Mouse (Mus musculus) gastrocnemius, adult 8-10 months (tissue): ENCODE measurements around the gene Gpc6. TPM values are rescaled to one million over a fixed set of nuclear protein-coding genes. Genes with fewer than 3 reads are reported as not detected.

Experiments
- DNase-seq, 2 experiments: peaks; one replicate each; pipeline ENCODE4 v3.0.0; 2022; ENCODE audit warnings: low spot score in 2 of 2
- microRNA-seq: library from miRNA; unstranded; fragments of <30 nt; microRNA quantifications from one replicate; pipeline ENCODE4 v1.2.0, GENCODE M21; 2022
- total RNA-seq, 4 experiments: library from RNA; stranded (reverse); gene quantifications; 2 replicates each; pipeline ENCODE4 v1.2.4; 2022

The Gpc6 gene
- total RNA-seq, 4 experiments from 2014 or later: 1.1 to 3.0 (median 1.2) TPM

DNA sequence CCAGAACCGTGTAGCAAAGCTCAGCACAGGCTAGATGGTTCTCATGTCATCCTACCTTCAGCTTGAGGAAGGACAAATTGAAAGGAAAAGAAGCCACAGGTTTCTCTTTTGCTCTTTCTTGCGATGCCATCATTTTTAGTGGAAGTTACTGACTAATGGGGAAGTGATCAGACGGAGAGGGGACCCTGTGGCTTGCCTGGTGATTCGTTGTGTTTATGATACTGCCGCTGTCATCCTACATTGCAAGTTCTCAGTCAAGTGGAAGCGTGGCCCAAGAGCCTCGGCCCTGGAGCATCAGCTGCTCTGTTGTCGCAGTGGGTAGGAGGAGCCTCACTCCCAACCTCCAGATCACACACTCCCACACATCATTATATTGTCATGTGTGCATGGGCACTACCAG is 1065.1 kb downstream of the Gpc6 start:
- no peak for DNase-seq

DNA sequence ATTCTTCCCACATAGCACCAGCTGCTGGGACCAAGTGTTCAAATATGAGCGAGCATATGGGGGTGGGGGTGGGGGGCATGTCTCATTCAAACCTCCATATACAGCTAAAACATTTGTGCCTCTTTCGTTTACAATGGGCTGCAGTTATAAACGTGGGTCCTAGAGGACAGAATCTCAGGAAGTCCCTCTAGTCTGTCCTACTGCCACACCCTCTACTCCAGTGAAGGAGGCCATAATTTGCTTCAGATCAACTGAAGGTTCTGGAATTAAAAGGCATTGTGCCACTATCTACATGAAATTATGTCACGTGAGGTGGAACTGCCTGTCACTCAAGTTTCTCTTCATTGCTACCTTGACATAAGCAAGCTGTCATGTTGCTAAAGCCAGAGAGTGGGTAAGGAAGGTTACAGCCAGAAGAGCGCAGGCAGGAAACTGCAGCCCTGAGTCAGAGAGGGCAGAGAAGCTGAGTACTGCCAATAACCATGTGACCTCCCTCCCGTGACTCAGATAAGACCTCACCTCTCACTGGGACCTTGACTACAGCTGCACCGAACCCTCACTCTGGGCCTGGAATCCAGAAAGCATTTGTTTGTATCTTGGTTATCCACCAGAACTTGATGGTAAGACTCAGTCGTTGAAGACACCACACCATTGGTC is 1067.6 kb downstream of the Gpc6 start:
- no peak for DNase-seq

DNA sequence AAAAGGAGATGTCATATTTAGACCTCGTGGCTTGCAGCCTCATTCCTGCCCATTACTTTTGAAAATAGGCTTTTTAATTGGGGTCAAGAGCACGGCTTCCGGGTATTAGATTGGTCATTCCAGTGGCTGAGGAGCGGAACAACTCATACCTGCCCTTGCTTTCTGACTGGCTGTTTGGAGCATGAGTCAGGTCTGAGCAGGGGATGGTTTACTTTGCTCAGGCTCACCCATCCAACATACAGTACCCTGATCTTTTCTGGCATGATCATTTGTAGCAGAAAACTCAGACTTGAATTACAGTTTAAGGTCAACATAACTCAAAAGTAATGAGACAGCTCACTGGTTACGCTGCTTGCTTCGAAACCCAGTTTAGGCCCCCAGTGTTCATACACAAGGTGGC is 1068.7 kb downstream of the Gpc6 start:
- DNase-seq: no peak

DNA sequence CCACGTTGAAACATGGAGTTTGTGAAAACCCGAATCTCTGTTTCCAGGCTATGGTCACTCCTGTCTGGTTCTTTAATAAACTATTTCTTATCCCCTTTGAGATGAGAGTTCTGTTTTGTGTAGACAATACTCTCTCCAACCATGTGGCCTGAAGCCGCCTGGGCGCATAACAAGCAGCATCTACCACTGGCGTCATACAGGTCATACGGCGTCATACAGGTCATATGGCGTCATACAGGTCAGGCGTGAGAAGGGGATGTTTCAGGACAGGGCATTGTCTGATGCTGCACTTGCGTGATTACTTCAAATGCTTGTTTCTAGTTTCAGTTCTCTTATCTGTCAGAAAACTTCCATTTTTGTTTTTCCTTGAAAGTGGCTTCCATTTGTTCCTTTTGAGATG is 1079.3 kb downstream of the Gpc6 start:
- DNase-seq: no peak

DNA sequence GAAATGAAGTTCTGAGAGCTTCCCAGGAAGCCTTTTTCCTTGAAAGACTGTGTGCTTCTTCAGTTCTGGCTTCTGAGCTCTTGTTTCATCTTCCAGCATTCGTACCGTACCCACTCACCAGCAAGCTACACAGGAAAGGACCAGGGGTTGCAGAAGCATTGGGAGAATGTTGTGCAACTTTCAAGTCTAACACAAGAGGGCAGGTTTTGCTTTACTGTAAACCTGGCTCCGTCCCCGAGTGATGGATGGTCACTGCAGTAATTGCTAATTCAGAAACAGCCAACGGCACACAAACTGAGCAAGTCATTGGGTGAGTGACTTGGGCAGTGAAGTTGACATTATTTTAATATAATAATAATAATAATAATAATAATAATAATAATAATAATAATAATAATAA is 1080.6 kb downstream of the Gpc6 start:
- DNase-seq: no peak

DNA sequence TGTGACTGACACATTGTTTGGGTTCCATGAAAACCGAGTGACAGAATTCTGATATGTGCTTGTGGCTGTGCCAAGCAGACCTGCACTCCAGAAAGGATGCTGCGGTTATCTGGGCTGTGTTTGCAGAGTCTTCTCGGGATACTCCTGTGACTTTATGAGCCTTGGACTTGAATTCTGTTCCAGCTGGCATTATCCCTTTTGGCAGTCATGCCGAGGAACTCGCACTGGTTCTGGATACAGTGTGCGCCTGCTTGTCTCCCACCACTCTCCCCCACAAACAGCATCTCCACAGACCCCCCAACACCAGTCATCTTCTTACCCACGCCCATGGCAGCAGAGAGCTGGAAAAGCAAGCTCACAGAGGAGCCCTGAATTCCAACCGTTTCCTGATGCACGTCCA is 1084.4 kb downstream of the Gpc6 start:
- DNase-seq: no peak

DNA sequence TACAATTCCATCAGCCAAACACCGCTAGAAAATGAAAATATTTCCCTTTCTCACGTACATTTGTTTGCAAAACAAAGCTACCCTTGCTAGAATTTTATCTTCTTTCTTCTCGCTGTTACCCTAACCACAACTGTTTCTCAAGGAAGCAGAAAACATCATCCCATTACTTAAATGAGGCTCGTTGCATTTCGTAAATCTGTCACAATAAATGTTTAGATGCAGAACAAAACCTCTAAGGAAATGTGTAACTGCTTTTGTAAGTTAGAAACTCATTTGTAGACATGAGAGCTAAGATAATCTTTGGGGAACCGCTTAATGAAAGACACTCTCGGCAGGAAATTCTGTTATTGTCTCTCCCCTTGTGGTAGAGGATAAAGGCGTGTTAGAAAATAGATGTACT is 1088.1 kb downstream of the Gpc6 start:
- DNase-seq: no peak

DNA sequence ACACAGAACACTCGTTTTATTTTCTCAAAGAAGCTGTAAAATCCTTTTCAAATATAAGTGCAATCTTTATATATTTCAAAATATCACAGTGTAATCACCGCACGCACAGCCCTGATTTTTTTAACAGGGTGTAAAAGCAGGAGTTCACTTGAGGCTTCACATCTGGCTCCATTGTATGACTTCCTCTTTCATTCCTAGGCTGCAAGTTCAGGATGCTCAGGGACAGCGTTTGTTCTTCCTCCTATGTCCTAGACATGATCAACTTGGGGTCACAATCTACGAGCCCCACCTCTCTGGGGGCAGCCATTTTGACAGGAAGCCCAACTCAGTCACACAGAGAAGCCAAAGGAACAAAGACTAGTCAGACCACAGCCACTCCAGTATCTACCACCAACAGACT is 1094.2 kb downstream of the Gpc6 start:
- DNase-seq: no peak

DNA sequence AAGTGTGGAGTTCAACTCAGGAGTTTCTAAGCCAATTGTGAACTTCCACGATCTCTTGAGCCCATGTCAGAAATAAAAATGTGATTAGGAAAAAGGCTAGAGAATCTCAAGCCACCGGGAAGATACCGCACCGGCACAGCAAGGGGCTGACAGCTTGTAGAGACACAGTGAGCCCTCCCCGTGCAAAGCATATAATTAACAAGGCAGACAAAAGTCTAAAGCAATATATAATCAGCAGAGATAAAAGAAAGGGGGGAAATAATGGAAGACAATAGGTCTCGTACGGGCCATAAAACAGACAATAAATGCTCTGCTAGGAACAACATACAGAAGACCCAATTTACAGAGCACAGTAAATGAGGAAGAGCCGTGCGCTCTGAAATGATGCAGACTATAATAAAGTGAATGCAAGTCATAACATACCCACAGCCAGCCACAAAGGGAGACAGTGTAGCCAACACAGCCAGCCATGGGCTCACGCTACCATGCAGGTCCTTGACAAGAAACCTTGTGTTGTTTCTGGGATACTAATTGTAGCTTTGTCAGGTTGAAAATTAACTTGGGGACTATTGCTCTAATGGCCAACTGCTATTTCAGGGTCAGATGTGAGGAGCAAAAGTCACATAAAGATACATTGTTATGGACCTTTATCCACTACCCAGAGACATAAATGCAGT is 1096.9 kb downstream of the Gpc6 start:
- no peak for DNase-seq

Small RNA genes lying within 50 kb of the gene (microRNA-seq; reads per million reads assigned to microRNA genes)
- gene Mir6239: not detected
